Mouse (Mus musculus) cerebellum, adult 2 months (tissue): ENCODE measurements around the gene Tnfrsf17.

Experiments used
- CTCF ChIP-seq: fragments of 200-500 bp; IDR thresholded peaks from 2 replicates; pipeline ENCODE4 v1.5.1; 2011; ENCODE audit warnings: low read depth, mild to moderate bottlenecking, control low read depth, low read length, moderate library complexity, borderline replicate concordance; ENCODE audit not compliant: insufficient read depth
- POLR2A ChIP-seq: fragments of 200-500 bp; IDR thresholded peaks from 2 replicates; pipeline ENCODE4 v1.6.1; 2011; ENCODE audit warnings: low read length, control low read depth, borderline replicate concordance; ENCODE audit not compliant: insufficient read depth

DNA sequence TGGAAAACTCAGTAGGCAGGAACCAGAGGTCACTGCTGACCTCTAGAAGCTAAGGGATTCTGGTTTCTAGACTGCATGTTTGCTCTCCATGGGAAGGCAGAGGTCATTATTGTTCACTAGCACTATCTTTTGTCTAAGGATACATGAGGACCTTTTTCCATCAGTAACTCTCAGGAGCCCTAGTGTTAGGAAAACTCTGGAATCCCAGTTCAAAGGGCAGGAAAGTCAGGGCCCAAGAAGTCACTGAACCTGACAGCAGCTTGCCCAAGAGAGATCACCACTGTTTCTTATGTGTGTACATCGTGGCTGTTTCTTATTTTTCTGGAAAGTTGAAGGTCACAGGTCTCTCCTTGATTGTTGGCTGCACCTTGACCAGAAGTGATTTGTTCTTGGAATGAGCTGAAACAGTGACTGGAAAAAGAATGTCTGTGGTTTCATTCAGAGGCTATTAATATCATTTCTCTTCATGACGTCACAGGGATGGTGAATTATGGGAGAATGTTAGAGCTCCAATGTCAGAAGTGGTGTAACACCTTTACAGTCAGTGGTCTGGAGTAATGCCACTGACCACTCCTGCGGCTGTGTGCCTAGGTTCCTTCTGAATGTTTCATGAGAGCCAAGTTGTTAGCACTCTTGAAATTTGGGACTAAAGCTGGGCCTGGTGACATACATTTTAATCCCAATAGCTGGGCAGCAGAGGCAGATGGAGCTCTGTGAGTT is 16.6 kb downstream of the Tnfrsf17 start:
- TF ChIP-seq CTCF (no peak), POLR2A (no peak)
